Mouse (Mus musculus): ENCODE results near the gene Elf1. TPM values are rescaled to one million over a fixed set of nuclear protein-coding genes. Genes with fewer than 3 reads are reported as not detected.

Elf1 gene
- polyA plus RNA-seq, 1 experiment, result 22.5 TPM

- Histone ChIP-seq H3K27me3 (ENCODE audit: control insufficient read depth, insufficient read depth, low read length) (no peaks in the 10 kb centered on the region), H3K4me1 (ENCODE audit: control insufficient read depth, insufficient read depth, insufficient read length) (peaks cover 3% of the 10 kb centered on the region; the same call in 1 of the 2 replicates), H3K27ac (ENCODE audit: insufficient read depth, low read length) (no peak overlapping the region), H3K36me3 (ENCODE audit: control insufficient read depth, insufficient read depth, low read length) (no peaks in the 10 kb centered on the region), H3K4me3 (ENCODE audit: extremely low read depth, insufficient read depth, insufficient read length) (no peak overlapping the region)
- WGBS, result 93% methylated on average over 7 of the region's 7 CpGs
- TF ChIP-seq POLR2A (IDR thresholded peaks at IDR 0.05; ENCODE audit: low read depth, low read length), result no peak
- TF ChIP-seq CTCF (IDR thresholded peaks at IDR 0.05; ENCODE audit: extremely low read depth, insufficient read depth, insufficient read length, insufficient replicate concordance), result no peak
- no peak for DNase-seq (ENCODE audit: low read depth in 1 of 2, low spot score in 2 of 2)
These were observed 23.4 kb downstream of the Elf1 start for GRCm38 (mm10) chr14:79504246-79505006.

GRCm38 (mm10) chr14:79506207-79506606 lies 25.2 kb downstream of the Elf1 start:
- Histone ChIP-seq H3K4me3 (ENCODE audit: extremely low read depth, insufficient read depth, insufficient read length) (no peak overlapping the region), H3K27me3 (ENCODE audit: control insufficient read depth, insufficient read depth, low read length) (no peaks in the 10 kb centered on the region), H3K27ac (ENCODE audit: insufficient read depth, low read length) (no peak overlapping the region), H3K36me3 (ENCODE audit: control insufficient read depth, insufficient read depth, low read length) (no peaks in the 10 kb centered on the region), H3K4me1 (ENCODE audit: control insufficient read depth, insufficient read depth, insufficient read length) (peaks cover 5% of the 10 kb centered on the region; the same call in 1 of the 2 replicates)
- no peak for TF ChIP-seq CTCF (IDR thresholded peaks at IDR 0.05; ENCODE audit: extremely low read depth, insufficient read depth, insufficient read length, insufficient replicate concordance)
- no peak for TF ChIP-seq POLR2A (IDR thresholded peaks at IDR 0.05; ENCODE audit: low read depth, low read length)
- DNase-seq (ENCODE audit: low read depth in 1 of 2, low spot score in 2 of 2), result no peak
- WGBS, result 76% methylated on average over 9 of the region's 9 CpGs

- no peaks in the 10 kb centered on the region for H3K27me3 ChIP-seq (ENCODE audit: control insufficient read depth, insufficient read depth, low read length)
- no peak overlapping the region for H3K4me3 ChIP-seq (ENCODE audit: extremely low read depth, insufficient read depth, insufficient read length)
- no peak for DNase-seq (ENCODE audit: low read depth in 1 of 2, low spot score in 2 of 2)
- H3K27ac ChIP-seq (ENCODE audit: insufficient read depth, low read length), result peak overlapping the region; percentile 9; the same call in 1 of the 2 replicates
- no peaks in the 10 kb centered on the region for H3K36me3 ChIP-seq (ENCODE audit: control insufficient read depth, insufficient read depth, low read length)
- H3K4me1 ChIP-seq (ENCODE audit: control insufficient read depth, insufficient read depth, insufficient read length), result peaks cover 7% of the 10 kb centered on the region
- TF ChIP-seq CTCF (IDR thresholded peaks at IDR 0.05; ENCODE audit: extremely low read depth, insufficient read depth, insufficient read length, insufficient replicate concordance) (no peak), POLR2A (IDR thresholded peaks at IDR 0.05; ENCODE audit: low read depth, low read length) (no peak)
- WGBS, result 81% methylated on average over 1 of the region's 1 CpGs
These were observed 26.9 kb downstream of the Elf1 start for GRCm38 (mm10) chr14:79507846-79508245.

- no peaks in the 10 kb centered on the region for H3K36me3 ChIP-seq (ENCODE audit: control insufficient read depth, insufficient read depth, low read length)
- no peak overlapping the region for H3K27ac ChIP-seq (ENCODE audit: insufficient read depth, low read length)
- peaks cover 7% of the 10 kb centered on the region for H3K4me1 ChIP-seq (ENCODE audit: control insufficient read depth, insufficient read depth, insufficient read length)
- no peak for TF ChIP-seq CTCF (IDR thresholded peaks at IDR 0.05; ENCODE audit: extremely low read depth, insufficient read depth, insufficient read length, insufficient replicate concordance)
- no peak for TF ChIP-seq POLR2A (IDR thresholded peaks at IDR 0.05; ENCODE audit: low read depth, low read length)
- DNase-seq (ENCODE audit: low read depth in 1 of 2, low spot score in 2 of 2), result no peak
- whole genome bisulfite sequencing, result 81% methylated on average over 9 of the region's 9 CpGs
- no peaks in the 10 kb centered on the region for H3K27me3 ChIP-seq (ENCODE audit: control insufficient read depth, insufficient read depth, low read length)
- no peak overlapping the region for H3K4me3 ChIP-seq (ENCODE audit: extremely low read depth, insufficient read depth, insufficient read length)
These were observed 27.8 kb downstream of the Elf1 start for GRCm38 (mm10) chr14:79508662-79509305.

- WGBS, result 49% methylated on average over 1 of the region's 1 CpGs
- Histone ChIP-seq H3K4me1 (ENCODE audit: control insufficient read depth, insufficient read depth, insufficient read length) (peaks cover 3% of the 10 kb centered on the region), H3K36me3 (ENCODE audit: control insufficient read depth, insufficient read depth, low read length) (no peaks in the 10 kb centered on the region), H3K27ac (ENCODE audit: insufficient read depth, low read length) (no peak overlapping the region), H3K4me3 (ENCODE audit: extremely low read depth, insufficient read depth, insufficient read length) (no peak overlapping the region), H3K27me3 (ENCODE audit: control insufficient read depth, insufficient read depth, low read length) (no peaks in the 10 kb centered on the region)
- DNase-seq (ENCODE audit: low read depth in 1 of 2, low spot score in 2 of 2), result peak in 1 of 2 experiments; percentile 28
- no peak for TF ChIP-seq POLR2A (IDR thresholded peaks at IDR 0.05; ENCODE audit: low read depth, low read length)
- no peak for TF ChIP-seq CTCF (IDR thresholded peaks at IDR 0.05; ENCODE audit: extremely low read depth, insufficient read depth, insufficient read length, insufficient replicate concordance)
These were observed 30.5 kb downstream of the Elf1 start for GRCm38 (mm10) chr14:79511521-79511920.

GRCm38 (mm10) chr14:79513951-79514350 lies 33.0 kb downstream of the Elf1 start:
- H3K27me3 ChIP-seq (ENCODE audit: control insufficient read depth, insufficient read depth, low read length), result no peaks in the 10 kb centered on the region
- H3K4me3 ChIP-seq (ENCODE audit: extremely low read depth, insufficient read depth, insufficient read length), result no peak overlapping the region
- no peak overlapping the region for H3K27ac ChIP-seq (ENCODE audit: insufficient read depth, low read length)
- no peak for TF ChIP-seq CTCF (IDR thresholded peaks at IDR 0.05; ENCODE audit: extremely low read depth, insufficient read depth, insufficient read length, insufficient replicate concordance)
- TF ChIP-seq POLR2A (IDR thresholded peaks at IDR 0.05; ENCODE audit: low read depth, low read length), result no peak
- H3K4me1 ChIP-seq (ENCODE audit: control insufficient read depth, insufficient read depth, insufficient read length), result peaks cover 3% of the 10 kb centered on the region
- no peaks in the 10 kb centered on the region for H3K36me3 ChIP-seq (ENCODE audit: control insufficient read depth, insufficient read depth, low read length)
- 91% methylated on average over 2 of the region's 2 CpGs for WGBS
- DNase-seq (ENCODE audit: low read depth in 1 of 2, low spot score in 2 of 2), result no peak
